Mouse (Mus musculus) megakaryocyte, adult 5-6 weeks (primary cell): ENCODE results near the gene Mapt. TPM values are rescaled to one million over a fixed set of nuclear protein-coding genes. Genes with fewer than 3 reads are reported as not detected.
A peak's percentile ranks its signal among the peaks of the same experiment; 100 is the strongest.

ENCODE experiments used
- ATAC-seq: 2 replicates; pipeline ENCODE4 v1.8.0; 2016; ENCODE audit warnings: mild to moderate bottlenecking, inconsistent platforms; ENCODE audit not compliant: poor library complexity, severe bottlenecking
- total RNA-seq, 2 experiments: library from RNA; stranded (forward) in 1 of 2; stranded (reverse) in 1 of 2; fragments of 153-499, 151-499 nt in 1 of 2; fragments of 221-1000, 200-1000 nt in 1 of 2; gene quantifications; 2 replicates each; pipeline versions ENCODE4 v1.2.3 to v1.2.4; 2015 to 2017

The Mapt gene
- total RNA-seq, 2 experiments from 2014 or later, result 0.09 to 0.48 TPM

- no peak for ATAC-seq
Measured at GRCm38 (mm10) chr11:104271876-104272275, 40.7 kb downstream of the Mapt start.

GRCm38 (mm10) chr11:104272352-104272751 lies 41.2 kb downstream of the Mapt start:
- ATAC-seq, result no peak

- no peak for ATAC-seq
Measured at GRCm38 (mm10) chr11:104275765-104276164, 44.6 kb downstream of the Mapt start.

GRCm38 (mm10) chr11:104278222-104278621 lies 47.0 kb downstream of the Mapt start:
- peak; percentile 93 for ATAC-seq

- ATAC-seq, result no peak
Measured at GRCm38 (mm10) chr11:104279049-104279448, 47.9 kb downstream of the Mapt start.

- ATAC-seq, result no peak
Measured at GRCm38 (mm10) chr11:104279538-104279937, 48.3 kb downstream of the Mapt start.

- ATAC-seq, result no peak
Measured at GRCm38 (mm10) chr11:104281501-104281900, 50.3 kb downstream of the Mapt start.

- no peak for ATAC-seq
Measured at GRCm38 (mm10) chr11:104287113-104287512, 55.9 kb downstream of the Mapt start.

GRCm38 (mm10) chr11:104288835-104289198 lies 57.6 kb downstream of the Mapt start:
- no peak for ATAC-seq

- peak; percentile 72 for ATAC-seq
Measured at GRCm38 (mm10) chr11:104289199-104290031, 58.2 kb downstream of the Mapt start.

- ATAC-seq, result no peak
Measured at GRCm38 (mm10) chr11:104292443-104293220, 61.4 kb downstream of the Mapt start.

- ATAC-seq, result no peak
Measured at GRCm38 (mm10) chr11:104293241-104293640, 62.1 kb downstream of the Mapt start.

- no peak for ATAC-seq
Measured at GRCm38 (mm10) chr11:104295145-104295544, 64.0 kb downstream of the Mapt start.

GRCm38 (mm10) chr11:104295656-104296055 lies 64.5 kb downstream of the Mapt start:
- no peak for ATAC-seq

GRCm38 (mm10) chr11:104297671-104298070 lies 66.5 kb downstream of the Mapt start:
- no peak for ATAC-seq

- no peak for ATAC-seq
Measured at GRCm38 (mm10) chr11:104302628-104303027, 71.4 kb downstream of the Mapt start.

- no peak for ATAC-seq
Measured at GRCm38 (mm10) chr11:104303088-104303960, 72.1 kb downstream of the Mapt start.

- no peak for ATAC-seq
Measured at GRCm38 (mm10) chr11:104305711-104306110, 74.5 kb downstream of the Mapt start.

GRCm38 (mm10) chr11:104306483-104306882 lies 75.3 kb downstream of the Mapt start:
- ATAC-seq, result no peak

GRCm38 (mm10) chr11:104307136-104307535 lies 75.9 kb downstream of the Mapt start:
- no peak for ATAC-seq
